Mouse (Mus musculus): ENCODE results near the gene Cldn8. TPM values are rescaled to one million over a fixed set of nuclear protein-coding genes. Genes with fewer than 3 reads are reported as not detected.

Gene Cldn8
- polyA plus RNA-seq, 1 experiment from 2014 or later: not detected

DNA sequence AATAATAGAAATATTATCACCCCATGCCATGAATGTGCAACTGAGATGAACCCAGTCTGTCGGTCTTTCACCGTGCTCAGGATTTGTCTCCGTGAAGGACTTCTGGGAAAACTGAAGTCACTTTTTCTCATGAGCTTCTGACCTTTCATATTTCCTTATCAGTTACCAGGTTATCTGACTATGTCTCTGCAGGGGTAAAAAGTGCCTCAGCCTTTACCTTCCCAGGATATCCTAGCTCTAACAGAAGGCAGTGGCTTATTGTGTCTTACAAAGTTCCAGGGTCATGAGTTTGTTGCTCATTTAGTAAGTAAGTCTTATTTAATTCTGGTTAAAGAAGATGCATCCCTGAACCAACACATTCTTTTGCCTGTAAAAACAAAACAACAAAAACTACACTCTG lies 6.7 kb upstream of the Cldn8 start:
- WGBS: 89% methylated on average over 3 of the region's 3 CpGs
- ATAC-seq (ENCODE audit: low FRiP score): no peak
- H3K27ac ChIP-seq: no peak overlapping the region

DNA sequence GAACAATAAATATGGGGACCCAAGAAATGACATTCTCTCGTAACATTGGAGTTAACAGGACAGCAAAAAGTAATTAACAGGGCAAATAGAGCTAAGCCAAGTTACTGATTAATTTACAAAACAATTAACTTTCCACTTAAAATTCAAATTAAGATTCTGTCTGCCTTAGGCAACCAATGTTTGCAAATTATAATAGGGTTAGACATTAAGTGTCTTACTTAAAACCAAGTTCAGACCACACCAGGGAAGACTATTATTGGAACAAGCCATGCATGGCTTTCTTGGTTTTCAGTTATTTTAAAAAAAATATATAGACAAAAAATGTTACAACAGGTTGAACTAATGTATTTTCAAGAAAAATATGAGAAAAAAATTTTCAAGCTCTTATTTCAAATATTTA lies 6.1 kb upstream of the Cldn8 start:
- H3K9me3 ChIP-seq: no peaks in the 10 kb centered on the region
- H3K9ac ChIP-seq: no peak overlapping the region
- H3K4me2 ChIP-seq: no peak overlapping the region
- H3K27me3 ChIP-seq: no peaks in the 10 kb centered on the region
- ATAC-seq (ENCODE audit: low FRiP score): no peak
- no peak overlapping the region for H3K4me3 ChIP-seq
- no peaks in the 10 kb centered on the region for H3K4me1 ChIP-seq (replicated peaks)
- WGBS: 73% methylated on average over 1 of the region's 1 CpGs
- H3K27ac ChIP-seq: no peak overlapping the region
- no peaks in the 10 kb centered on the region for H3K36me3 ChIP-seq

More for the DNA sequence above, 6.7 kb upstream of the Cldn8 start:
- Histone ChIP-seq H3K4me1 (replicated peaks) (no peaks in the 10 kb centered on the region), H3K27me3 (no peaks in the 10 kb centered on the region), H3K9ac (no peak overlapping the region), H3K4me3 (no peak overlapping the region), H3K36me3 (no peaks in the 10 kb centered on the region), H3K9me3 (no peaks in the 10 kb centered on the region), H3K4me2 (no peak overlapping the region)

GRCm38 (mm10) chr16:88561617-88562164 lies 1.3 kb downstream of the Cldn8 start:
- no peak overlapping the region for H3K27ac ChIP-seq
- WGBS: 63% methylated on average over 6 of the region's 6 CpGs

GRCm38 (mm10) chr16:88542488-88542887 lies 20.5 kb downstream of the Cldn8 start:
- no peak overlapping the region for H3K4me3 ChIP-seq
- WGBS: 54% methylated on average over 6 of the region's 6 CpGs
- H3K27ac ChIP-seq: no peak overlapping the region
- no peaks in the 10 kb centered on the region for H3K4me1 ChIP-seq (replicated peaks)
- H3K9ac ChIP-seq: no peak overlapping the region
- no peaks in the 10 kb centered on the region for H3K9me3 ChIP-seq
- H3K36me3 ChIP-seq: no peaks in the 10 kb centered on the region
- ATAC-seq (ENCODE audit: low FRiP score): no peak
- H3K4me2 ChIP-seq: no peak overlapping the region
- no peaks in the 10 kb centered on the region for H3K27me3 ChIP-seq

More at GRCm38 (mm10) chr16:88561617-88562164, 1.3 kb downstream of the Cldn8 start:
- no peaks in the 10 kb centered on the region for H3K9me3 ChIP-seq
- H3K4me2 ChIP-seq: no peak overlapping the region
- no peaks in the 10 kb centered on the region for H3K36me3 ChIP-seq
- ATAC-seq (ENCODE audit: low FRiP score): no peak
- H3K9ac ChIP-seq: no peak overlapping the region
- no peaks in the 10 kb centered on the region for H3K27me3 ChIP-seq
- peaks cover 3% of the 10 kb centered on the region; the same call in 1 of the 2 replicates for H3K4me1 ChIP-seq (replicated peaks)
- H3K4me3 ChIP-seq: no peak overlapping the region

DNA sequence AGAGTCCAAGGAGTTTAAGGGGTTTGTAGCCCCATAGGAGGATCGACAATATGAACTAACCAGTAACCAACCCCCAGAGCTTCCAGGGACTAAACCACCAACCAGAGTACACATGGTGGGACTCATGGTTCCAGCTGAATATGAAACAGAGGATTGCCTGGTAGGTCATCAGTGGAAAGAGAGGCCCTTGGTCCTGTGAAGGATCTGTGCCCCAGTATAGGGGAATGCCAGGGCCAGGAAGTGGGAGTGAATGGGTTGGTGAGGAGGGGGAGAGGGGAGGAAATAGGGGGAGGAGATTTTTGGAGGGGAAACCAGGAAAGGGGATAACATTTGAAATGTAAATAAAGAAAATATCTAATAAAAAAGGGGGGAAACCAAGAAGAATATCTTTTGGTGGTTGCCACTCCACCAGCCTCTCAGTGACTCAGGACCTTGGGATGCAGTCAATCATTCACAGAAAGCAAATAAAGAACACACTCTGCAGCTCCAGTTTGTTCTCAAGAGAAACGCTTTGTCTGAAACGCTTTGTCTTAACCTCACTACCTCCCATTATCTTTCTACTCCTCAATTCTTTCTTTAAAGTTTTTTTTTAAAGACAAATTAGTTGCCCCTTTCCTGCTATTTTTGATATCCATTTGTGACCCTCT lies 23.0 kb downstream of the Cldn8 start:
- Histone ChIP-seq H3K4me2 (no peak overlapping the region), H3K9me3 (no peaks in the 10 kb centered on the region), H3K36me3 (no peaks in the 10 kb centered on the region), H3K27me3 (no peaks in the 10 kb centered on the region), H3K4me1 (replicated peaks) (no peaks in the 10 kb centered on the region), H3K27ac (no peak overlapping the region), H3K4me3 (no peak overlapping the region), H3K9ac (no peak overlapping the region)
- no peak for ATAC-seq (ENCODE audit: low FRiP score)
- WGBS: 48% methylated on average over 3 of the region's 3 CpGs

GRCm38 (mm10) chr16:88511348-88511747 lies 51.6 kb downstream of the Cldn8 start:
- Histone ChIP-seq H3K9me3 (no peaks in the 10 kb centered on the region), H3K4me1 (replicated peaks) (no peaks in the 10 kb centered on the region), H3K4me3 (no peak overlapping the region), H3K27me3 (no peaks in the 10 kb centered on the region), H3K9ac (no peak overlapping the region), H3K27ac (no peak overlapping the region), H3K36me3 (no peaks in the 10 kb centered on the region), H3K4me2 (no peak overlapping the region)
- no peak for ATAC-seq (ENCODE audit: low FRiP score)

Other genes starting within 250 kb of the Cldn8 start
- gene Cldn17, start 56.2 kb downstream of the Cldn8 start, polyA plus RNA-seq (2015; fragmentation: Nextera tagmentation; extraction: Ambion mirVana): not detected in 2 replicates
- not detected in 2 replicates for gene Krtap24-1, start 49.1 kb upstream of the Cldn8 start, polyA plus RNA-seq (2015; fragmentation: Nextera tagmentation; extraction: Ambion mirVana)
- not detected in 2 replicates for gene 2310079G19Rik, start 64.5 kb upstream of the Cldn8 start, polyA plus RNA-seq (2015; fragmentation: Nextera tagmentation; extraction: Ambion mirVana)
- gene Krtap26-1, start 84.6 kb upstream of the Cldn8 start, polyA plus RNA-seq (2015; fragmentation: Nextera tagmentation; extraction: Ambion mirVana): not detected in 2 replicates
- gene Krtap27-1, start 108.5 kb upstream of the Cldn8 start, polyA plus RNA-seq (2015; fragmentation: Nextera tagmentation; extraction: Ambion mirVana): not detected in 2 replicates
- not detected in 2 replicates for gene 2310061N02Rik, start 144.8 kb upstream of the Cldn8 start, polyA plus RNA-seq (2015; fragmentation: Nextera tagmentation; extraction: Ambion mirVana)
- gene Krtap13-1, start 165.7 kb upstream of the Cldn8 start, polyA plus RNA-seq (2015; fragmentation: Nextera tagmentation; extraction: Ambion mirVana): not detected in 2 replicates
- gene Krtap13, start 188.5 kb upstream of the Cldn8 start, polyA plus RNA-seq (2015; fragmentation: Nextera tagmentation; extraction: Ambion mirVana): not detected in 2 replicates
- gene 2310034C09Rik, start 195.7 kb upstream of the Cldn8 start, polyA plus RNA-seq (2015; fragmentation: Nextera tagmentation; extraction: Ambion mirVana): not detected in 2 replicates
- gene 2310057N15Rik, start 211.0 kb upstream of the Cldn8 start, polyA plus RNA-seq (2015; fragmentation: Nextera tagmentation; extraction: Ambion mirVana): not detected in 2 replicates
- gene Gm5965, start 214.7 kb upstream of the Cldn8 start, polyA plus RNA-seq (2015; fragmentation: Nextera tagmentation; extraction: Ambion mirVana): not detected in 2 replicates
- not detected in 2 replicates for gene Gm20741, start 249.0 kb upstream of the Cldn8 start, polyA plus RNA-seq (2015; fragmentation: Nextera tagmentation; extraction: Ambion mirVana)

Data from hindbrain, embryonic 13.5 days (tissue).